Mouse (Mus musculus): ENCODE data around the gene Gng3. TPM values are rescaled to one million over a fixed set of nuclear protein-coding genes. Genes with fewer than 3 reads are reported as not detected.
"Not testable (repeated sequence)": the region's sequence is repeated elsewhere in the genome, so short reads cannot be mapped to it uniquely, and the experiment has no call there.

The Gng3 gene
- polyA plus RNA-seq, 1 experiment: 2.0 TPM

- Histone ChIP-seq H3K27ac (ENCODE audit: control insufficient read depth, insufficient read depth, low read depth, low read length) (no peak overlapping the region), H3K36me3 (ENCODE audit: control insufficient read depth, insufficient read depth, low read length) (peaks cover 2% of the 10 kb centered on the region; the same call in 1 of the 2 replicates), H3K27me3 (ENCODE audit: control insufficient read depth, insufficient read depth, low read length) (no peaks in the 10 kb centered on the region), H3K4me1 (ENCODE audit: control insufficient read depth, insufficient read depth, low read length) (peaks cover 15% of the 10 kb centered on the region), H3K4me3 (ENCODE audit: control insufficient read depth, low read depth, low read length) (no peak overlapping the region)
- TF ChIP-seq CTCF (IDR thresholded peaks at IDR 0.05; ENCODE audit: control insufficient read depth, insufficient read depth, insufficient replicate concordance, low read depth, low read length) (no peak), POLR2A (IDR thresholded peaks at IDR 0.05; ENCODE audit: control insufficient read depth, low read depth, low read length) (no peak)
Measured at GRCm38 (mm10) chr19:8842961-8843360, 4.0 kb upstream of the Gng3 start.

GRCm38 (mm10) chr19:8841012-8841411 lies 2.0 kb upstream of the Gng3 start:
- peak overlapping the region; percentile 79 for H3K4me3 ChIP-seq (ENCODE audit: control insufficient read depth, low read depth, low read length)
- H3K36me3 ChIP-seq (ENCODE audit: control insufficient read depth, insufficient read depth, low read length): peaks cover 2% of the 10 kb centered on the region; the same call in 1 of the 2 replicates
- TF ChIP-seq POLR2A (IDR thresholded peaks at IDR 0.05; ENCODE audit: control insufficient read depth, low read depth, low read length): no peak
- no peak for TF ChIP-seq CTCF (IDR thresholded peaks at IDR 0.05; ENCODE audit: control insufficient read depth, insufficient read depth, insufficient replicate concordance, low read depth, low read length)
- no peaks in the 10 kb centered on the region for H3K27me3 ChIP-seq (ENCODE audit: control insufficient read depth, insufficient read depth, low read length)
- peaks cover 18% of the 10 kb centered on the region for H3K4me1 ChIP-seq (ENCODE audit: control insufficient read depth, insufficient read depth, low read length)
- no peak overlapping the region for H3K27ac ChIP-seq (ENCODE audit: control insufficient read depth, insufficient read depth, low read depth, low read length)

GRCm38 (mm10) chr19:8839908-8840791 lies 1.2 kb upstream of the Gng3 start:
- Histone ChIP-seq H3K27me3 (ENCODE audit: control insufficient read depth, insufficient read depth, low read length) (no peaks in the 10 kb centered on the region), H3K4me3 (ENCODE audit: control insufficient read depth, low read depth, low read length) (peak overlapping the region; percentile 79), H3K4me1 (ENCODE audit: control insufficient read depth, insufficient read depth, low read length) (peaks cover 18% of the 10 kb centered on the region), H3K36me3 (ENCODE audit: control insufficient read depth, insufficient read depth, low read length) (peaks cover 2% of the 10 kb centered on the region; the same call in 1 of the 2 replicates), H3K27ac (ENCODE audit: control insufficient read depth, insufficient read depth, low read depth, low read length) (no peak overlapping the region)
- no peak for TF ChIP-seq CTCF (IDR thresholded peaks at IDR 0.05; ENCODE audit: control insufficient read depth, insufficient read depth, insufficient replicate concordance, low read depth, low read length)
- TF ChIP-seq POLR2A (IDR thresholded peaks at IDR 0.05; ENCODE audit: control insufficient read depth, low read depth, low read length): 0 out of 2 replicates have a peak, but pooled peaks have one; percentile 41

- H3K36me3 ChIP-seq (ENCODE audit: control insufficient read depth, insufficient read depth, low read length): peaks cover 2% of the 10 kb centered on the region; the same call in 1 of the 2 replicates
- peak overlapping the region; percentile 92 for H3K27ac ChIP-seq (ENCODE audit: control insufficient read depth, insufficient read depth, low read depth, low read length)
- H3K4me1 ChIP-seq (ENCODE audit: control insufficient read depth, insufficient read depth, low read length): peaks cover 18% of the 10 kb centered on the region
- TF ChIP-seq POLR2A (IDR thresholded peaks at IDR 0.05; ENCODE audit: control insufficient read depth, low read depth, low read length) (no peak), CTCF (IDR thresholded peaks at IDR 0.05; ENCODE audit: control insufficient read depth, insufficient read depth, insufficient replicate concordance, low read depth, low read length) (no peak)
- H3K27me3 ChIP-seq (ENCODE audit: control insufficient read depth, insufficient read depth, low read length): no peaks in the 10 kb centered on the region
- H3K4me3 ChIP-seq (ENCODE audit: control insufficient read depth, low read depth, low read length): peak overlapping the region; percentile 93
Measured at GRCm38 (mm10) chr19:8838041-8838730, 808 bp downstream of the Gng3 start.

- TF ChIP-seq POLR2A (IDR thresholded peaks at IDR 0.05; ENCODE audit: control insufficient read depth, low read depth, low read length) (peak; percentile 83), CTCF (IDR thresholded peaks at IDR 0.05; ENCODE audit: control insufficient read depth, insufficient read depth, insufficient replicate concordance, low read depth, low read length) (peak; percentile 12; the same call in 1 of the 2 replicates)
- H3K4me1 ChIP-seq (ENCODE audit: control insufficient read depth, insufficient read depth, low read length): peaks cover 18% of the 10 kb centered on the region
- H3K4me3 ChIP-seq (ENCODE audit: control insufficient read depth, low read depth, low read length): peak within 1 kb of the TSS; percentile 93
- peaks cover 2% of the 10 kb centered on the region; the same call in 1 of the 2 replicates for H3K36me3 ChIP-seq (ENCODE audit: control insufficient read depth, insufficient read depth, low read length)
- no peaks in the 10 kb centered on the region for H3K27me3 ChIP-seq (ENCODE audit: control insufficient read depth, insufficient read depth, low read length)
- peak within 1 kb of the TSS; percentile 92 for H3K27ac ChIP-seq (ENCODE audit: control insufficient read depth, insufficient read depth, low read depth, low read length)
Measured at GRCm38 (mm10) chr19:8837251-8837791, 1.7 kb downstream of the Gng3 start, which contains the start of gene Bscl2. Gene Bscl2 (plus strand): TSS chr19:8837467.

- H3K4me3 ChIP-seq (ENCODE audit: control insufficient read depth, low read depth, low read length): not testable (repeated sequence)
Measured at GRCm38 (mm10) chr19:8836327-8836726, 2.7 kb downstream of the Gng3 start.

GRCm38 (mm10) chr19:8832971-8833370 lies 6.0 kb downstream of the Gng3 start:
- Histone ChIP-seq H3K27ac (ENCODE audit: control insufficient read depth, insufficient read depth, low read depth, low read length) (no peak overlapping the region), H3K4me3 (ENCODE audit: control insufficient read depth, low read depth, low read length) (no peak overlapping the region), H3K4me1 (ENCODE audit: control insufficient read depth, insufficient read depth, low read length) (peaks cover 3% of the 10 kb centered on the region), H3K36me3 (ENCODE audit: control insufficient read depth, insufficient read depth, low read length) (peaks cover 5% of the 10 kb centered on the region), H3K27me3 (ENCODE audit: control insufficient read depth, insufficient read depth, low read length) (no peaks in the 10 kb centered on the region)
- no peak for TF ChIP-seq CTCF (IDR thresholded peaks at IDR 0.05; ENCODE audit: control insufficient read depth, insufficient read depth, insufficient replicate concordance, low read depth, low read length)

More at GRCm38 (mm10) chr19:8836327-8836726, 2.7 kb downstream of the Gng3 start:
- Histone ChIP-seq H3K4me1 (ENCODE audit: control insufficient read depth, insufficient read depth, low read length) (peaks cover 18% of the 10 kb centered on the region), H3K27ac (ENCODE audit: control insufficient read depth, insufficient read depth, low read depth, low read length) (peak overlapping the region; percentile 26; the same call in 1 of the 2 replicates)
- H3K36me3 ChIP-seq (ENCODE audit: control insufficient read depth, insufficient read depth, low read length); H3K27me3 ChIP-seq (ENCODE audit: control insufficient read depth, insufficient read depth, low read length): not testable (repeated sequence)
